Mouse (Mus musculus) limb, embryonic 10.5 days (tissue): ENCODE measurements around the gene Rab34. TPM values are rescaled to one million over a fixed set of nuclear protein-coding genes. Genes with fewer than 3 reads are reported as not detected.

ENCODE experiments used
- DNase-seq: peaks from one replicate; pipeline ENCODE4 v3.0.0-alpha.2; 2017; ENCODE audit warnings: low spot score
- H3K27ac ChIP-seq: fragments of 300-500 bp; sonication (generic); 2 replicates; pipeline ENCODE4 v1.5.1; 2016; ENCODE audit warnings: mild to moderate bottlenecking
- H3K27me3 ChIP-seq: fragments of 300-500 bp; sonication (generic); 2 replicates; pipeline ENCODE4 v1.6.1; 2016; ENCODE audit warnings: low read depth, mild to moderate bottlenecking; ENCODE audit not compliant: poor library complexity, severe bottlenecking
- H3K36me3 ChIP-seq: fragments of 300-500 bp; sonication (generic); 2 replicates; pipeline ENCODE4 v1.6.1; 2016; ENCODE audit warnings: mild to moderate bottlenecking, moderate library complexity
- H3K4me1 ChIP-seq: fragments of 300-500 bp; sonication (generic); 2 replicates; pipeline ENCODE4 v1.6.1; 2016
- H3K4me3 ChIP-seq: fragments of 300-500 bp; sonication (generic); 2 replicates; pipeline ENCODE4 v1.5.1; 2016; ENCODE audit warnings: mild to moderate bottlenecking, moderate library complexity
- H3K9me3 ChIP-seq: fragments of 300-500 bp; sonication (generic); replicated peaks from 2 replicates; pipeline ENCODE4 v1.6.1; 2016; ENCODE audit warnings: mild to moderate bottlenecking
- WGBS: fragments of 180-500 bp; shearing (Covaris S2); methylation state at CpG from one replicate; pipeline ENCODE4 v1.1.7; 2016; 5-methylcytosine and 5-hydroxymethylcytosine counted together
- polyA plus RNA-seq: library from polyadenylated mRNA; unstranded; fragments of >200 nt; fragmentation: Nextera tagmentation; extraction: Ambion mirVana; gene quantifications from 2 replicates; pipeline ENCODE4 v1.2.1, GENCODE M21; 2016

Rab34 gene
- polyA plus RNA-seq, 1 experiment from 2014 or later, result 141 TPM

DNA sequence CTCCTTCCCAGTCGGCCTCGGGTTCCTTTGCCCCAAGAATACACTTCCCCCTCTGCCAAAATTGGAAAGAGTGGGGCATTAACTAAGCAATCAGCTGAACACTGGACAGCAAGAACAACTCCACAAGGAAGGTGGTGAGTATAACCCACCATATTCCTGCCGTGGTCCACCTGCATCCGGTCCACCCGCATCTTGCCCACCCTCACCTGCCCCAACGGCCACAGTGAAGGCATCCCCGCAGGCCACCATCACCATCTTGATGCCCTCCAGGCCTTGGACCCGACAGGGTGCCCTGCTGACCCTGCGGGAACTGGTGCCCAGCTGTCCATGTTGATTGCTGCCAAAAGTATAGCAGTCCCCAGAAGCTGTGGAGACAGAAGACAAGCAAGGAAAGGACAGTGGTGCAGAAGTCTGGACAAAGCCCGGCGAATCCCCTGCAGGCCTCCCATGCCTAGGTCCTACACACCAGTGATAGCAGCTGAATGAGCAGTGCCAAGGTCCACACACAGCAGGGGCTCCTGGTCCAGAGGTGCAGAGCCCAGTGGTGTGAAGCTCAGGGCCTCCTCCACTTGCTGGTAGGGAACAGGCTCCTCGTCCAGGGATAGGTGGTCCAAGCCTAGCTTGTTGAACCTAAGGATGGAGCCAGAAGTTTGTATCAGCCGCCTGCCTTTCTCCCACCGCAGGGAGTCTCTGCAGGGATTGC is 20.8 kb upstream of the Rab34 start:
- Histone ChIP-seq H3K4me3 (no peak overlapping the region), H3K27ac (0 out of 2 replicates have a peak overlapping the region, but pooled peaks have one; percentile 7), H3K9me3 (no peaks in the 10 kb centered on the region), H3K4me1 (peaks cover 36% of the 10 kb centered on the region), H3K36me3 (peaks cover 50% of the 10 kb centered on the region), H3K27me3 (0 out of 2 replicates have a peak, but pooled peaks cover 4% of the 10 kb centered on the region)
- no peak for DNase-seq
- WGBS, result 89% methylated on average over 14 of the region's 14 CpGs

DNA sequence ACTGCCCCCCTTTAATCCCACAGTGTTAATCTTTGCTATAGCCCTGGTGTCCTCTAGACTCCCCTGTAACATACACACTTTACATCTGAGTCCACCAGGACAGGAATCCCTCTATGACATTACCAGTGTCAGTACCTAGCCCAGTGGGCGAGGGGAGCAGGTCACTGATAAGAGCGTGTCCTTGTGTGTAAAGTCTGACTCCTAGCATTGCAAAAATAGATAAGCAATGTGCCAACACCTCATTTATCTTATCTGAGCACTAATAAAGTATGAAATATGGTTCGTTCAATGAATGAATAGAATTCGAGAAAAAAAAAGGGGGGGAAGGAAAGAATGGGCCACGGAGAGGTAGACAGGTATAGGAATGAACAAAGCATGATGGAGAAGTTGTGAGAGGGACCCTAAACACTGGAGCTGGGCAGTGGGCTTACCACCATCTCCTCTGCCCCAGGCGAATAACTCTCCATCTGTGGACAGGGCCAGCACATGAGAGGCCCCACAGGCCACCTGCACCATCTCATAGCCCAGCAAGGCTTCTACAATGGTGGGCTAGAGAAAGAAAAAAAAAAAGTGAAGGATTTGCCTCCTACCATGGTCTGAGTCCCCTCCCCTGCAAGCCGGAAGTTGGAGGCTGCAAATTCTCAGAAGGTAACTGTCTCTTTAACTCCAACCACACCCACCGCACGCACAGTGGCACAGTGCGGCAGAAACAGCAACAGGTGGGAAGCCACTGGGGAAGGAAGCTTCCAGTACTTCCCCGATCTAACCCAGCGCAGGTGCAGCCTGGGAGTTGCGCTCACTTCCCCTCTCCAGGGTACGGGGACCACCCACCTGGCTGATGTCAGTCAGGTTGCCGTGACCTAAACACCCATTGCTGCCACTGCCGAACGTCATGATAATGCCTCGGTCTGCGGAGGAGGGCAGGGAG is 19.4 kb upstream of the Rab34 start:
- peaks cover 42% of the 10 kb centered on the region for H3K36me3 ChIP-seq
- peaks cover 22% of the 10 kb centered on the region for H3K4me1 ChIP-seq
- WGBS, result 65% methylated on average over 19 of the region's 19 CpGs
- H3K4me3 ChIP-seq, result no peak overlapping the region
- H3K9me3 ChIP-seq, result no peaks in the 10 kb centered on the region
- H3K27me3 ChIP-seq, result 0 out of 2 replicates have a peak, but pooled peaks cover 4% of the 10 kb centered on the region
- no peak overlapping the region for H3K27ac ChIP-seq
- DNase-seq, result no peak

GRCm38 (mm10) chr11:78170306-78170705 is 17.9 kb upstream of the Rab34 start:
- Histone ChIP-seq H3K27me3 (0 out of 2 replicates have a peak, but pooled peaks cover 4% of the 10 kb centered on the region), H3K4me1 (peaks cover 21% of the 10 kb centered on the region), H3K27ac (no peak overlapping the region), H3K4me3 (no peak overlapping the region), H3K36me3 (peaks cover 36% of the 10 kb centered on the region), H3K9me3 (no peaks in the 10 kb centered on the region)
- 92% methylated on average over 15 of the region's 15 CpGs for WGBS
- DNase-seq, result no peak

- Histone ChIP-seq H3K27ac (no peak overlapping the region), H3K4me1 (peaks cover 17% of the 10 kb centered on the region), H3K27me3 (0 out of 2 replicates have a peak, but pooled peaks cover 4% of the 10 kb centered on the region), H3K4me3 (no peak overlapping the region), H3K9me3 (no peaks in the 10 kb centered on the region), H3K36me3 (peaks cover 36% of the 10 kb centered on the region)
- no peak for DNase-seq
- 85% methylated on average over 4 of the region's 4 CpGs for WGBS
Observed at GRCm38 (mm10) chr11:78171328-78171727, 16.9 kb upstream of the Rab34 start.

DNA sequence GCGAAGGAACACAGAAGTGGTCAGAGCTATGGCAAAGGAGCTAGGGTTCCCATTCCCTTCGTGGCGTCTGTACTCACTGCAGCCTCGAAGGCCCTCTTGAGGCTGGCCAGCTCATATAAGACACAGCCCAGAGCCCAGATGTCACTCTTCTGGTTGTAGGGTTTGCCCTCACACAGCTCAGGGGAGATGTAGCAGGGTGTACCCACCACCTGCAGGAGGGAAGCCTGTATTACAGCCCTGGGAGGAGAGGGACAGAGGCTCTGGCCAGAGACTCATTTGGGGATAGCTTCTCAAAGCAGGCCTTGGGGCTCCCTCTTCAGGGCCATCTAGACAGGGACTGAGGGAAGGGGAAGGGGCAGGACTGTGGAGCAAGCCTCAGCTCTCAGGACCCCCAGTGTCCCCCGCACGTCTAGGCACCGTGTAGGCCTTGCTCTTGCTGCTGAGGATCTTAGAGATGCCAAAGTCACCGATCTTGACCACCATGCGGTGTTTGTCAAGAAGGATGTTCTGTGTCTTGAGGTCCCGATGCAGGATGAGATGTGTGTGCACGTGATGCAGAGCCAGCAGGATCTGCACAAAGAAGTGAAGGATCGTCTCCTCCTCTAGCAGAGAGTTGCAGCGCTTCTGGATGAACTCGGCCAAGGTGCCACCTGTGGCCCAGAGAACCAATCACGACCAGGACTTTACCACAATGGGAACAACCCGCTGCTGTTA is 16.0 kb upstream of the Rab34 start:
- no peak for DNase-seq
- Histone ChIP-seq H3K4me1 (peaks cover 17% of the 10 kb centered on the region), H3K36me3 (peaks cover 35% of the 10 kb centered on the region), H3K4me3 (no peak overlapping the region), H3K9me3 (no peaks in the 10 kb centered on the region), H3K27ac (no peak overlapping the region), H3K27me3 (0 out of 2 replicates have a peak, but pooled peaks cover 3% of the 10 kb centered on the region)
- 81% methylated on average over 16 of the region's 16 CpGs for WGBS

DNA sequence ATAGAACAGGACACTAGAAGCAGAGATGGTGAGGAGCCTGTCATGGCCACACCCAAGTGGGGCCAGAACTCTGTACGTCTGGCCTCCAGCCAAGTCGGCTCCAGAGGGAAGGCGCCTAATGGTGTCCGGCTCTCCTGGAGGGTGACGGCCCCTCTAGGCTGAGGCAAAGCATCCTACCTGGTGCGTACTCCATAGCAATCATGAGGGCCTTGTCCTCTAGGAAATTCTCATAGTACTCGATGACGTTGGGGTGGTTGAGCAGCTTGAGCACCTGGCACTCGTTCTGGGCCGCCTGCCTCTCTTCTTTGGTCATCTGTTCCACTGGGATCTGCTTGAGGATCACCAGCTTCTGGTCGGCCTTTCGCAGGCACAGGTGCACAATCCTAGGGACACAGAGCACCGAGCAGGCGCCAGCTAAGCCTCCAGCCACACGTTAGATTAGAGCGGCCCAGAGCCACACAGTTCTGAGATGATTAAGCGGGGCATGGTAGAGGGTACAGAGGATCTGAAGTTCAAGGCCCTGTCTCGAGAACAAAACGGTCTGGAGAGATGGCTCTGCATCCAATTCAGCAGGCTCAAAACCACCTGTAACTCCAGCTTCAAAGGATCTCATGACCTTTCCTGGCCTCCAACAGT is 15.4 kb upstream of the Rab34 start:
- Histone ChIP-seq H3K4me1 (peaks cover 23% of the 10 kb centered on the region), H3K4me3 (no peak overlapping the region), H3K27ac (no peak overlapping the region), H3K36me3 (peaks cover 28% of the 10 kb centered on the region), H3K27me3 (no peaks in the 10 kb centered on the region), H3K9me3 (no peaks in the 10 kb centered on the region)
- no peak for DNase-seq
- 87% methylated on average over 19 of the region's 19 CpGs for WGBS

DNA sequence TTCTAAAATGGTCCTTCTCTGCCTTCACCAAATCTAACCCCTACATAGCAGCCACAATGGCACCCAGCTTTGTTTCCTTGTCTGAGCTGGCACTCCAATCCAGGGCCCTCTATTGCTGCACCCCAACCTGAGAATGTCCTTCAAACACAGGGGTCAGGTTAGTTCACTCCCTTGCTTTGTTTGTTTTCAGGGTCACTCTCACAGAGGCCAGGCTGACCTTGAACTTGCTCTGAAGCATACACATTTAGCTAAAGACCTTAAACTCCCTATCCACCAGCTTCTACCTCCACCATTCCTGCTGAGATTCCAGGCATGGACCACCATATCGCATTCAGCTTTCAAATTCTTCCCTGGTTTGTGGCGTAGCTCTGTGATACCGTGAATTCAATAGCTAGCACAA is 13.7 kb upstream of the Rab34 start:
- no peak for DNase-seq
- peaks cover 34% of the 10 kb centered on the region for H3K4me1 ChIP-seq
- no peaks in the 10 kb centered on the region for H3K9me3 ChIP-seq
- no peak overlapping the region for H3K4me3 ChIP-seq
- no peak overlapping the region for H3K27ac ChIP-seq
- peaks cover 37% of the 10 kb centered on the region for H3K36me3 ChIP-seq
- 95% methylated on average over 3 of the region's 3 CpGs for WGBS
- no peaks in the 10 kb centered on the region for H3K27me3 ChIP-seq

DNA sequence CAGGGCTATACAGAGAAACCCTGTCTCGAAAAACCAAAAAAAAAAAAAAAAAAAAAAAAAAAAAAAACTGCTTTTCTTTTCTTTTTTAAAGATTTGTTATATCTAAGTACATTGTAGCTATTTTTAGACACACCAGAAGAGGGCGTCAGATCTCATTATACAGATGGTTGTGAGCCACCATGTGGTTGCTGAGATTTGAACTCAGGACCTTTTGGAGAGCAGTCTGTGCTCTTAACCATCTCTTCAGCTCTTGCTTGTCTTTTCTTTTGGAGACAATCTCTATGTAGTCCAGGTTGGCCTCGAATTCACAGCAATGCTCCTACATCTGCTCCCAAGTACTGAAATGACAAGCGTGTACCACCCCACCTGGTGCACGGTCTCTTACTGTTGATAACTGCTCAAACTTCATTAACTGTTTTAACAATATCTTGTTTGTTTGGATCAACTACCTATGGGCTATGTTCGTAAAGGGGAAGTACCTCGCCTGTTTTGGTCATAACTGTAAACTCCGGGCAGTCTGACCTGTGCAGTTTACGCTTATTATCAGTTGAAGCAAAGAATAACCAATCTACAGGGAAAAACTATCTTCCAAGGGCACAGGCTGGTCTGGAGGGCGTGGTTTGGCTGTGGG is 12.3 kb upstream of the Rab34 start:
- DNase-seq, result no peak
- Histone ChIP-seq H3K36me3 (peaks cover 42% of the 10 kb centered on the region), H3K4me1 (peaks cover 48% of the 10 kb centered on the region), H3K27ac (peak overlapping the region; percentile 92), H3K4me3 (peak overlapping the region; percentile 61), H3K9me3 (no peaks in the 10 kb centered on the region), H3K27me3 (no peaks in the 10 kb centered on the region)
- WGBS, result 8% methylated on average over 9 of the region's 10 CpGs

DNA sequence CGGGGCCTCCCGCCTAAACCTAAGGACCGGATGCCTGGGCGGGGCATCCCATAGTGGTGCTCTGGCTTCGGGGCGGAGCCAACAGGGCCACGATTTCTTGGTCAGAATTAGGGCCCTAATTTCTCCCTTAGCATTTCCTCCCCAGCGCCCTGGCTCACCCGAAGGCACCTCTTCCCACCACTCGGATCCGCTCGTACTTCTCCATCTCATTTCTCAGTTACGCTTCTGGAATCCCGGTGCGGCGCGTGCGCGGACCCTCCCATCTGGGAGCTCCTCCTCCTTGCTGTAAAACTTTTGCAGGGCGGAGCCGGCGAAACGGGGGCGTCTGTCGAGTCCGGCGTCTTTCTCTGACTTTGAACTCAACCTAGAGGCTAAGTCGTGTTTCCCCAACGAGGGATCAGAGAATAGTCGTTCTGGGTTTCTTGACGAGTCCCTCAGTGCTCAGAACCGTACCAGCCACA is 11.8 kb upstream of the Rab34 start, which contains the start of the genes Nek8 and Tlcd1:
Gene Nek8 (minus strand): TSS at position 274 of the 461 bp plus-strand sequence.
Gene Tlcd1 (plus strand): TSS at position 310 of the 461 bp plus-strand sequence.
- H3K27me3 ChIP-seq, result no peaks in the 10 kb centered on the region
- peaks cover 42% of the 10 kb centered on the region for H3K36me3 ChIP-seq
- peak within 1 kb of the TSS; percentile 92 for H3K27ac ChIP-seq
- no peaks in the 10 kb centered on the region for H3K9me3 ChIP-seq
- under 1% methylated on average over 32 of the region's 32 CpGs for WGBS
- H3K4me1 ChIP-seq, result peaks cover 53% of the 10 kb centered on the region
- peak; percentile 91 for DNase-seq
- peak within 1 kb of the TSS; percentile 61 for H3K4me3 ChIP-seq

DNA sequence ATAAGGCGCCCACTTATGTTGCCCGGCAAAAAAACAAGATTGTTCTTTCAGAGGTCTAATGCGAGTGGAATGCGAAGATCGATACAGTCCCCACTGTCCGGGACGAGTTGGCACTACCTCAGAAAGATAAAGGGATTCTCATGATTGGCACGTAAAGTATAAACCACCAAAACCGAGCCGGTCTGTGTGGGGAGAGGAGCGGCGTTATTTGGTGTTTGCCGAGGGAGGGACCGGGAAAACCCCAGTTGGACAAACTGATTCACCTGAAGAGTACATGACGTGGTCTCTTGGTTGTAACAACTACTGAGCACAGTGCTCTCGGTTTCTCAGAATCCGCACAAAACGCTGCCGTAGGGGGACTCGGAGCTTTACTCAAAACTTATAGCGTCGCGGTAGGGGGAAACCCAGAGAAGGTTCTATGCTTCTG is 11.3 kb upstream of the Rab34 start:
- under 1% methylated on average over 23 of the region's 23 CpGs for WGBS
- peaks cover 58% of the 10 kb centered on the region for H3K4me1 ChIP-seq
- no peaks in the 10 kb centered on the region for H3K9me3 ChIP-seq
- peak overlapping the region; percentile 92 for H3K27ac ChIP-seq
- peaks cover 43% of the 10 kb centered on the region for H3K36me3 ChIP-seq
- peak overlapping the region; percentile 61 for H3K4me3 ChIP-seq
- DNase-seq, result no peak
- no peaks in the 10 kb centered on the region for H3K27me3 ChIP-seq

GRCm38 (mm10) chr11:78177437-78177836 is 10.8 kb upstream of the Rab34 start:
- Histone ChIP-seq H3K27me3 (no peaks in the 10 kb centered on the region), H3K4me3 (peak overlapping the region; percentile 61), H3K4me1 (peaks cover 63% of the 10 kb centered on the region), H3K27ac (peak overlapping the region; percentile 90), H3K36me3 (peaks cover 43% of the 10 kb centered on the region), H3K9me3 (no peaks in the 10 kb centered on the region)
- WGBS, result under 1% methylated on average over 10 of the region's 10 CpGs
- no peak for DNase-seq
